Comparison of ENCODE assay signal across 8 mouse cellular contexts in genomic region chr10:43540442-43541152, GRCm38 (mm10). TPM values are rescaled to one million over a fixed set of nuclear protein-coding genes. Genes with fewer than 3 reads are reported as not detected.
DNase-seq lines count a peak whose midpoint lies in the region; ATAC-seq lines count a peak whose summit lies in the region.

Gene 1700021F05Rik (minus strand): TSS chr10:43540994.

- H3K27me3 ChIP-seq in hindbrain, embryonic 14.5 days (ENCODE audit: control insufficient read depth, insufficient read depth, low read length) = no peaks in the 10 kb centered on the region

- peaks cover 9% of the 10 kb centered on the region; the same call in 1 of the 2 replicates for H3K36me3 ChIP-seq in hindbrain, embryonic 14.5 days (replicated peaks; ENCODE audit: control insufficient read depth, insufficient read depth)

- under 1% methylated on average over 52 of the region's 56 CpGs for WGBS in hindbrain, embryonic 14.5 days

- H3K4me2 ChIP-seq in hindbrain, embryonic 14.5 days (replicated peaks) = peak within 1 kb of the TSS; percentile 70

- ATAC-seq in hindbrain, embryonic 14.5 days (ENCODE audit: low FRiP score) = peak; percentile 98

- H3K9me3 ChIP-seq in hindbrain, embryonic 14.5 days (ENCODE audit: control insufficient read depth, low read length) = no peaks in the 10 kb centered on the region

- H3K9ac ChIP-seq in hindbrain, embryonic 14.5 days = peak within 1 kb of the TSS; percentile 87

- DNase-seq in NIH3T3 (ENCODE audit: low read depth) = peak; percentile 99
- DNase-seq in cerebellum, postnatal 10 days = peak; percentile 98 to 99
- peak; percentile 87 to 89 for DNase-seq in frontal cortex, postnatal 14 days (ENCODE audit: low spot score in 2 of 2)
- peak; percentile 95 for DNase-seq in hindbrain, embryonic 14.5 days (ENCODE audit: low spot score)
- DNase-seq in layer of hippocampus, postnatal 36 days = peak; percentile 92 to 94
- DNase-seq in lung, postnatal 36 days = peak; percentile 97
- DNase-seq in retina, postnatal 1 day = peak; percentile 97
- peak; percentile 89 to 91 for DNase-seq in urinary bladder, adult 18-20 months (ENCODE audit: low spot score in 2 of 2)

- H3K4me1 ChIP-seq in hindbrain, embryonic 14.5 days (replicated peaks; ENCODE audit: control insufficient read depth, insufficient read depth, low read length) = peaks cover 13% of the 10 kb centered on the region

- H3K4me3 ChIP-seq in hindbrain, embryonic 14.5 days (replicated peaks; ENCODE audit: low read length) = peak within 1 kb of the TSS; percentile 90

- H3K27ac ChIP-seq in hindbrain, embryonic 14.5 days = peak within 1 kb of the TSS; percentile 65

RNA-seq across cellular contexts. Expression of gene 1700021F05Rik, which starts in this region (rescaled TPM):
- polyA plus RNA-seq in hindbrain, embryonic 14.5 days (2014; fragmentation: Nextera tagmentation; extraction: Ambion mirVana) = 66.1 and 66.7 TPM in 2 replicates
- 10 to 100 TPM; 42.3 to 43.8 TPM for total RNA-seq in layer of hippocampus, postnatal 36 days (2021)

Comparison
In these comparisons a context has a peak if more than half of its experiments do, and no peak if none do; other contexts are left out.
1. Peak in every context shown above with its lines: DNase-seq, ATAC-seq, H3K4me3 ChIP-seq and H3K27ac ChIP-seq.